Mouse (Mus musculus) induced T-regulatory cell, adult 2 months (primary cell): Measurements from ENCODE around the gene Rsph9.

Experiments
- DNase-seq: peaks from one replicate; pipeline ENCODE4 v3.0.0-alpha.2; 2012; ENCODE audit warnings: low read depth

The Rsph9 gene

DNA sequence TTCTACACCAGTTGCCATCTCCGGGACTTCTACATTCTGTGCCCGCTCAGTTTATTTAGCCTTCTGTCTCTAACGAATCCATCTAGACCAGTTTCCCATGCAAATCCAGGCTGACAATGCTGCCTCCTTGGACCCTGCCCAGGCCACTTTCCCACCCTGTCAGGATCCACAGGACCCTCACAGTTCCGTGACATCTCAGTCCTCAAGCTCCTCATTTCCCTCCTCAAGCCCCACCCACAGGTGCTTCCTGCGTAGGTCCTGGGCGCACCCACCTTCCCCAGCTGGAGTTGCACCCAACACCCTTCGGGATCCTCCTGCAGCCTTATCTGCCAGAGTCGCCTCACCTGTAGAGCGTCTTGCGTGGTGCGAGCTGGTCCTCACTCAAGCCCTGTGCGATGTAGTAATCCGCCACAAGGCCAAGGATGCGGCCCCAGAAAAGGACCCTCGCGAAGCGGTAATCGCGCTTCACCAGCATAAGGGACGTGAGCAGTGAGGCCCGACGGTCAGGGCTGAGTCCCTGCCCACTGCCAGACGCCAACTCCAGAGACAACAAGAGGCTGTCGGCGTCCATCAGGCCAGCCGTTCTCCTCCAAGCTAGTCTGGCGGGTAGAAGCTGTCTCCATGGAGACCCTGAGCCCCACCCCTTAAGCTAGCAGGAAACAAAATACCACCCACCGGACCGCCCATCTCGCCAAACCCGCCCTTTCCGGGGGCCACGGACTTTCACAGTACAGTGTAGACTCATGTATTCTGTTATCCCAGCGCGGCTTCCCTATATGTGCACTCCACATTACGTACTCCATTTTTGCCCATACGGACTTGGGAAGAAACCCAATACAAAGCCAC, at the start of gene Rsph9:
Gene Rsph9, minus strand, starts transcription at position 639 of the 846 bp plus-strand sequence.
- DNase-seq: peak; percentile 88

DNA sequence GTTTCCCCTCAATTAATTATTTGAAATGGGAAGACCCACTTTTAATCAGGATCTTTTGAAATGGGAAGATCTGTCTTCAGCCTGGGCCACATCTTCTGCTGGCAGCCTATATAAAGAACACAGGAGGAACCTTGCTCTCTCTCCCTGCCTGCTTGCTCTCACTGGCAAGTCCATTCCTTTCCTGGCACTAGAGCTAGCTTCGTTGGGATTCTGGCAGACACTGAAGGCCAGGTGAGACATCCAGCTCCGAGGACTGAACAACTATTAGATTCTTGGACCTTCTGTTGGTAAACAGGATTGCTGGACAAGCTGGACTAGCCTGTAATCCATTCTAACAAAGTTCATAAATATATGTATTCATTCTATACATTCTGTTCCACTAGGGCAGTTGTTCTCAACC, 44.8 kb upstream of the Rsph9 start:
- no peak for DNase-seq

DNA sequence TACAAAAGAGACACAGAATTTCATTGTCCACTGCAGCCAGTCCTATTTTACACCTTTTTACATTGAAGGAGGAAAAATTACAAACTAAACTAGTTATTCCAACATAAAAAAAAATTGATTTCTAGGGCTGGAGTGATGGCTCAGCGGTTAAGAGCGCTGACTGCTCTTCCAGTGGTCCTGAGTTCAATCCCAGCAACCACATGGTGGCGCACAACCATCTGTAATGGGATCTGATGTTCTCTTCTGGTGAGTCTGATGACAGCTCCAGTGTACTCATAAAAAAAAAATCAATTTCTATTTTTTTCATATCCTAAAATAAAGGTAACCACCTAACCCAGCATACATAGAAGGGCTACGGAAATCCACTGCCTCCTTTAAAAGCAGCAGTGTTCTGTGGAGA, 38.3 kb upstream of the Rsph9 start:
- no peak for DNase-seq

DNA sequence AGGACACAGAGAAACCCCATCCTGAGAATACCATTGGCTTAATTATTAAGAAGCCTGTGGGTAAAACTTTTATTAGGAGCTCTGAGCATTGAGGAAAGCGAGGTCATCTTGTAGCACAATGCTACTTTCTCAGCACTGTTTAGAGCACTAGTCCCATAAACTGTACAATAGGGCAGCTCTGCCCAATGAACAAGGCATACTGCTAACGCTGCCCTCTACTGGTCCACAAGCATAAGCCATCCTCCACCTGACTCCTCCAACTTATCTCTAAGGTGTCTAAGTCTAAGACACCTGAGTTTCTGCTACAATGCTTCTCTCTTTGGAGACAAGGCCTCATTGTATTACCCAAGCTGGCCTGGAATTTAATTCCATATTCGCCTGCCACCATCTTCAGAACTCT, 26.5 kb upstream of the Rsph9 start:
- peak; percentile 75 for DNase-seq

DNA sequence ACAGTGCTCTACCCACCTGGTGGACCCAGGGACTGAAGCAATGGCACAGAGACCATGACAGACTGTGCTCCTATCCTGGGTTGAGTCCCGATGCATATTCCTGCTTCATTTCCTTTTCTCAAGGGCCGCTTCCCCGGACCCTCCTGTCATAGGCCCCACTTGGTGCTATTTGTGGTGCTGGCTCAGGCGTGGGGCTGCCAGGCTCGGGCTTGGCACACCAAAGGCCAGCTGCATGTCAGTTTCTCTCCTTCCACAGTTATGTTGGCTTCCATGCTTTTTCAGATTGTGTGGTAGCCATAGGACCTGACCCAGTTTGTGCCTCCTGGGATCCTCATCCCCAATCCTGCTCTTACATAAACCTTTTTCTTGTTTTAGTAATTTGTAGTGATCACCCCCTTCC, 24.8 kb upstream of the Rsph9 start:
- DNase-seq: no peak

DNA sequence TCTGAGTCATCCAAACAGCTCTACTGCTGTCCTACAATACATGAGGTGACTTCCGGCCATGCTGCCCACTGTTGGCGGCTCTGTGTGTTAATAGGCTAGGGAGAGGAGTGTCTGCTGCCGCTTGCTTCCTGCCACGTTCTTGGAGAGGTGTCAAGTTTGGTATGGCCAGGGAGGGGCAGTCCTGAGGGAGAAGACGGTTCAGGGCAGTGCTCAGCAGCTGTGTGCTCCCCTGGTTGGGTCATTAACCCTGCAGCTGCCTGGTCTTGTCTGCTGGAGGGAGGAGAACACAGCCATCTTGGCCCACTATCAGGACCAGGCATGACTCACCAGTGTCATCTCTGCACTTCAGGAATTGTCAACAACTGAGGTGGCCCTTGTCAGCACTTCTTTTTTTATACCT, 24.3 kb upstream of the Rsph9 start:
- no peak for DNase-seq

DNA sequence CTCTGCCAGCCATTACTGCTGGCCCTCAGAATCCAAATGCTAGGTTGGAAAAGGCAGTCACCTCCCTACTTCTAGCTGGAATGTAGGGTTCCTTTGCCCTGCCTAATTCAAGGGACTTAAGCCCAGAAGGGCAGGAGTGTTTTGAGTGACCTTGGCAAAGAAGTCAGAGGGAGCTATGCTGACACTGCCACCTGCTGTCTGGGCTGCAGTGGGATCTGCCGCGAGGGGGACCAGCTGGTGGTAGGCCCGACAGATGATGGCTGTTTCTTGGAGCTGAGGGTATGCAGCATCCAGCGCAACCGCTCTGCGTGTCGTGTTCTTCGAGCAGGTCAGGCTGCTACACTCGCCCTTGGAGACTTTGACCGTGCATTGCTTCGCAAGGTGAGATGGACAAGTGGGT, 23.0 kb upstream of the Rsph9 start:
- no peak for DNase-seq

DNA sequence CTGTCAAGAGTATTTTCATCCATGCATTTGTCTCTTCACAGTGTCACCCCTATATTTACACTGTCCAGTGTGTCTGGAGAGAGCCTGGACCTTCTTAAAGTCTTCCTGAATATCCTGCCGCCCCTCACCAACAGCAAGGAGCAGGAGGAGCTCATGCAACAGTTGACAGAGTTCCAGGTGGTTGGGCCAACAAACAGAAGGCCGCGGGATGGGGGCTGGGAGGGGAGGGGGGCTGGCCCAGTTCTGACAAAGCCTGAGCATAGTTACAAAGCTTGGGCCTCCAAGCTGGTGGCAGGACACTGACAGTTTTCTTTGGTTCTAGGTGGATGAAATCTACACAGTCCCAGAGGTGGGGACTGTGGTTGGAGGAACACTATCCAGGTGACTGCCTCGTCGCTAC, 22.3 kb upstream of the Rsph9 start:
- no peak for DNase-seq

DNA sequence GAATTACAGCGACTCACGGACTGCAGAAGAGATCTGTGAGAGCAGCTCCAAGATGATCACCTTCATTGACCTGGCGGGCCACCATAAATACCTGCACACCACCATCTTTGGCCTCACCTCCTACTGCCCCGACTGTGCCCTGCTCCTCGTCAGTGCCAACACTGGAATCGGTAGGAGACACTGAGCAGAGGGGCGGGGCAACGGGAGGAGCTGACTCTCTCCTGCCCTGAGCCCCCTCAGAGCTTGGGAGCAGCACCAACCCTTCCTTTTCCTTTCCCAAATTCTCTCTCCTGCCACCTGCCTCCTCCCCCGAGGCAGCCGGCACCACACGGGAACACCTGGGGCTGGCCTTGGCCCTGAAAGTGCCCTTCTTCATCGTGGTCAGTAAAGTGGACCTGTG, 21.4 kb upstream of the Rsph9 start:
- DNase-seq: no peak

DNA sequence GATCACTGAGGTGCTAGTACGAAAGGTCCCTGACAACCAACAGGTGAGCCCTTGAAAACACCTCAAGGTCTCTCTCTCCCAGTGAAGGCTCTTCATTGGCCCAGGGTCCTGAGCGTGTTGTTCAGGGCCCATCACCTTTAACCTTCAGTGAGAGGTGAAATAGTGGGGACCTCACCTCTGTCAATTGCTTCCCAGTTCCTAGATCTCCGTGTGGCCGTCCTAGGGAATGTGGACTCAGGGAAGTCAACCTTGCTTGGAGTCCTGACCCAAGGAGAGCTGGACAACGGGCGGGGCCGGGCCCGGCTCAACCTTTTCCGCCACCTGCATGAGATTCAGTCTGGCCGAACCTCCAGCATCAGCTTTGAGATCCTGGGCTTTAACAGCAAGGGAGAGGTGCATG, 20.8 kb upstream of the Rsph9 start:
- DNase-seq: no peak

DNA sequence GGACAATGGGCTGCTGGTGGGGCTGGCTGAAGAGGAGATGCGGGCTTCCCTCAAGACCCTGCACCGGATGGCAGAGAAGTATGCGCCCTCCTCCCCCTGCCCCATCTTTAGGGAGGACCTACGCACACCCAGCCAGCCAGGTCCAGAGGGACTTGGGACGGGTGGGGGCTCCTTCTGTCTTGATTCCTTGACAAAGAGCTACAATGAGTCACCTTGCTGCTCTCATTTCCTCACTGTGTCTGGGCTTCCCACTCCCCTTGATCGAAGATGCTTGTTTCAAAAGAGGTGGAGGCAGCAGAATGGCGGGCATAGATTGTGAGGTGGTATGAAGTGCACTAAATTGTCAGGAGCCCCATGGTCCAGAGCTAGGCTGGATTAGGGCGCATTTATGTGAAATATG, 20.3 kb upstream of the Rsph9 start:
- no peak for DNase-seq

DNA sequence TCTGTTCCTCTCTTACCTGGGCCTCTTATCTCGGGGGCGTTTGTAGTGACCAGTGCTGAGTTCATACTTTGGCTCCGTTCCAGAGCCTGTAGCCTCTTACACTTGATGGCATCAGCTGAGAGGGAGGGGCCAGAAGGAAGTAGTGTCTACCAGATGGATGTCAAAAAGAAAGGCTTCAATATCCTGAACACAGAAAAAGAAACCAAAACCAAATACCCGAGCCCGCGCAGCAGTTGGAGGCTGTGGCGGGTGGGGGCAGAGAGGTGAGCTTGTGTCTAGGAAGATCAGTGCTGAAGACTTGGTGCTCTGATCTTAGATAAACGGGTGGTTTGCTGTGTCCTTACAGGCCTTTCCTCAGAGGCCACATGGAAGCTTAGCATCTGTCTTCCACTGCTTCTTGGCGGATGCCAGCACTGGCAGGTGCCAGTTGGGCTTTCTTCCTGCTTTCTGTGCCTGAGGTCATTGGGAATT, 19.0 kb upstream of the Rsph9 start:
- DNase-seq: peak; percentile 92

DNA sequence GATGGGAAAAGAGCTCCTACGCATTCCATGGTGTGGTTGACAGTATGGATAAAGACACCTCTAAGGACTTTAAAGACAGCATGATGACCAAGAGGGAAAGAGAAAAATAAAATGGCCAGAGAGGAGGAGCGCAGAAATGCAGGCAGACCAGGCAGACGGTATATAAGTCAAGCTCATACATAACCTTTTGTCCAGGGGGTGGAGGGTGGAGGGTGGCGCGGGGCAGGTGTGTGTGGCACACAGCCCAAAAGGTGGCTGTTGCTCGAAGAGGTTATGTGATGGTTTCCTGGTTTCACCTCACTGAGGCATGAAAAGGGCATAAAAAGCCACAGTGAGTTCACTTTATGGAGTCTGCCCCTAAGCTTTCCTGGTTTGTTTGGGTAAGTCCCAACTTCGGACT, 18.5 kb upstream of the Rsph9 start:
- DNase-seq: no peak

DNA sequence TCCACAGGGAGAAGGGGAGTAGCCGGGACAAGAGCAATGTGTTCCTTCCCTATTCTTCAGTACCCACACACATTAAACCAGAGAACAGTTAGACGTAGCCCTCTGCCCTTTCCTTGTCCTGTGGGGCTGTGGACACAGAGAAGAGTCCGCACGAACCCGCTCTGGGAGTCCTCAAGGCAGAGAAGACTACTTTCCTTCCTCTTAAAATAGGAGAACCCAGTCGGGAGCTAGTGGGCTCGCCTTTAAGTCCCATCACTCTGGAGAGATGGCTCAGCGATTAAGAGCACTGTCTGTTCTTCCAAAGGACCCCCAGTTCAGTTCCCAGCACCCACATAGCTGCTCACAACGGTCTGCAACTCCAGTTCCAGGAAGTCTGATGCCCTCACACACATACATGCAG, 17.7 kb upstream of the Rsph9 start:
- no peak for DNase-seq

DNA sequence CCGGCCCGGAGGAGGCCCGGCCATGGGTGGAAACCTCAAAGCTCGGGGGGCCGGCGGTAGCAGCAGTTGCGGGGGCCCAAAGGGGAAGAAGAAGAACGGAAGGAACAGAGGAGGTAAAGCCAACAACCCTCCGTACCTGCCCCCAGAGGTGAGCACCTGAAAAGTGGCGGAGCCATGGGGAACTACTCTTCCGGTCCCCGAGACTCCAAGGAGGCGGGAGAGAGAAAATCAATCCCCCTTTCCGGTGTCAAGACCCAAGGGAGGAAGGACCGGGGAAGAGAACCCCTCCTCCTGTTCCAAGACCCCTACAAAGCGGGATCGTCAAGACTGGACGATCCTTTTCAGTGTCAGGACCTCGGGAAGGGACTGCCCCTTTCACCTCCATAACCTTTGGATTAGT, 17.2 kb upstream of the Rsph9 start:
- peak; percentile 70 for DNase-seq

DNA sequence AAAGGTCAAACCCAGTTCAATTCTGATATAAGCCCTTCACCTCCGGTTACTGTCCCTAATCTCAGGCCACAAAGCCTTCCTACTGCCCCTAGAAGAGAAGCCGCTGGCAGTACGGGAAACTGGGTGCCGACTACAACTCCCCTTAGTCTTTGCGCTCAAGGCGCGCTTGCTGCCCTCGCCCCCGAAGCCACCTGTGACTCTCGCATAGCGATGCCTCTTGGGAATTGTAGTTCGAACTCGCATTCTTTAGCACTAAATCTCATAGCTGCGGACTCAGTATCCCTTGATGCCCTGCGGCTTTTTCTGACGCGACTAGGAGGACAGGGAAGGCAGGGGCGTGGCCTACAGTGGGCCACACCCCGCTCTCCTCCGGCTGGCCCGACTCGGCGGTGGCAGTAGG, 16.7 kb upstream of the Rsph9 start, which contains the start of gene Gtpbp2:
Gene Gtpbp2, plus strand, starts transcription at position 347 of the 400 bp plus-strand sequence.
- peak; percentile 99 for DNase-seq

DNA sequence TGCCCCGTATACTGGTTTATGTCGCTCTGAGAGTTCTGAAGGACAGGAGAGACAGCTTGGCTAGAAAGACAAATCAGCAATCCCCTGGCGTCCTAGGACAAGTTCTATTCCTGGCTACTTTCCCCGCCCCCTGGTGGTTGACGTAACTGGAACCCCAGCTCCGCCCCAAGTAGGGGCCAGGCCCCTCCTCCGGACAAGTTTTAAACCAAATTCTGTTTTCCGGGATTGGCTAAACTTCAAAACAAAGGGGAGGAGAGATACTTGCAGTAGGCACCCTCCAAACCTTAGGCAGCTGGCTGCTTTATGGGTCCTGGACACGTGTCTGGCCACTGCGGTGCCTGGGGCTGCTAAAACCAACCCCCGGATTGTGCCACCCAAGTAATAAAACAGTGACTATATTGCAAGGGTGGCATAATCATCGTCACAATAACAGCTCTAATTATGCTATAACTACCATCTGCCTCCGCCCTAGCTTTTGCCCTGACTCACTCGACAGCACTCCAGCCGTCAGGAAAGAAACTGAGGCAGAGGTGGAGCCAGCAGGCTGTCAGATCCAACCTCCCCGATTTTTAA, 16.2 kb upstream of the Rsph9 start:
- peak; percentile 98 for DNase-seq

DNA sequence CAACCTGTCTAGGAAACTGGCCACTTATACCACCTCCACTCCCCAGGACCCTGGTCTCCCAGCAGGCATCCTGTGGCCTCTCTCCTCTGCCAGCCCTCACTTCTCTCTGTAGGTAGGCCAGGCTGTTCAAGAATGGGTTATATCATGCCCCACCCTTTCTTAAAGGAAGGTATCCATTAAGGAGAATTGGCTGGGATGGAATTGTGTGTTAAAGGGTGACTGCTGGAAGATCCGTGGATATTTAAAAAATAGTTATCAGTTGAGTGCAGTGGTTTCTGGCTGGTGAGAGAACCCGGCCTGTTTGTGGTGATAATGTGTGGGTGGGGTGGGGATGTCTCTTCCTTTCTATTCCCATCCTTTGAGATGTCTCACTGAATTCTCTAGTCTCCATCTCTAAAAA, 15.2 kb upstream of the Rsph9 start:
- DNase-seq: peak; percentile 28

DNA sequence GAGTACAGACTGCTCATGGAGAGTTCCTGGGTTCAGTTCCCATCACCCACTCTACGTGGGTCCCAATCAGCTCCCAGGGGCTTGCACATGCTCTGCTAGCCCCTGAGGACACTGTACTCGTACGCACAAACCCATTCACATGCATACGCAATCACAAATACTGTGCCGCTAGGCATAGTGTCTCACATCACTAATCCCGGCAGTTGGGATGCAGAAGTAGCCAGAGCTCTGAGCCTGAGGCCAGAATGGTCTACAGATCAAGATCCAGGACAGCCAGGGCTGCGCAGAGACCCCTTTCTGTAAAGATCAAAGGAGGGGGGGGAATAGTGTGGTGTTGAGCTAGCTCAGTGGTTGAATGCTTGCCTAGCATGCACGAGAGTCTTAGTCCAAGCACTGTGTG, 13.1 kb upstream of the Rsph9 start:
- DNase-seq: no peak

DNA sequence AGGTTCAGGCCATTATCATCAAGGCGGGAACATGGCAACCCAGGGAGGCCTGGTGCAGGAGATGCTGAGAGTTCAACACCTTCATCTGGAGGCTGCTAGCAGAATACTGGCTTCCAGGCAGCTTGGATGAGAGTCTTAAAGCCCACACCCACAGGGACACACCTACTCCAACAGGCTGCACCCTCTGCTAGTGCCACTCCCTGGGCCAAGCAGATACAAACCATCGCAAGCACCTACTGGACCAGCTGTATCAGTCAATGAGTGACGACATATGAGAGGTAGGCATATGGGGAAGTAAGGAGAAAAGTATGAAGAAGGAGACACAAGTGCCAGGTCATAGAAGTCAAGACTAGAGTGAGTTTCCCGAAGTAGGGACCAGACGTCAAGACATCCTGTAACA, 12.7 kb upstream of the Rsph9 start:
- DNase-seq: no peak

DNA sequence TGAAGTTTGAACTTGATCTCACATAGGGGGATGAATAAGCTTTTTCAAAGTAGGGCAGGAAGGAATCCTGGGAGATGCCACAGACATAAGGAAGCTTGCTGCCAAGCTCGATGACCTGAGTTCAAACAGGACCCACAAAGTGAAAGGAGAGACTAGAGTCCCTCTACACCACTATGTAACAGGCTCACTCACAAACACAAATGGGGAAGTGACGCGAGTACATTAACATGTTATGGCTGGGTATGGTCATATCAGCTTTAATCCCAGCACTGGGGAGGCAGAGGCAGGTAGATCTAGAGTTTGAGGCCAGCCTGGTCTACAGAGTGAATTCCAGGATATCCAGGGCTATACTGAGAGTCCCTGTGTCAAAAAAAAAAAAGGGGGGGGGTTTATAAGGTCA, 10.3 kb upstream of the Rsph9 start:
- no peak for DNase-seq

DNA sequence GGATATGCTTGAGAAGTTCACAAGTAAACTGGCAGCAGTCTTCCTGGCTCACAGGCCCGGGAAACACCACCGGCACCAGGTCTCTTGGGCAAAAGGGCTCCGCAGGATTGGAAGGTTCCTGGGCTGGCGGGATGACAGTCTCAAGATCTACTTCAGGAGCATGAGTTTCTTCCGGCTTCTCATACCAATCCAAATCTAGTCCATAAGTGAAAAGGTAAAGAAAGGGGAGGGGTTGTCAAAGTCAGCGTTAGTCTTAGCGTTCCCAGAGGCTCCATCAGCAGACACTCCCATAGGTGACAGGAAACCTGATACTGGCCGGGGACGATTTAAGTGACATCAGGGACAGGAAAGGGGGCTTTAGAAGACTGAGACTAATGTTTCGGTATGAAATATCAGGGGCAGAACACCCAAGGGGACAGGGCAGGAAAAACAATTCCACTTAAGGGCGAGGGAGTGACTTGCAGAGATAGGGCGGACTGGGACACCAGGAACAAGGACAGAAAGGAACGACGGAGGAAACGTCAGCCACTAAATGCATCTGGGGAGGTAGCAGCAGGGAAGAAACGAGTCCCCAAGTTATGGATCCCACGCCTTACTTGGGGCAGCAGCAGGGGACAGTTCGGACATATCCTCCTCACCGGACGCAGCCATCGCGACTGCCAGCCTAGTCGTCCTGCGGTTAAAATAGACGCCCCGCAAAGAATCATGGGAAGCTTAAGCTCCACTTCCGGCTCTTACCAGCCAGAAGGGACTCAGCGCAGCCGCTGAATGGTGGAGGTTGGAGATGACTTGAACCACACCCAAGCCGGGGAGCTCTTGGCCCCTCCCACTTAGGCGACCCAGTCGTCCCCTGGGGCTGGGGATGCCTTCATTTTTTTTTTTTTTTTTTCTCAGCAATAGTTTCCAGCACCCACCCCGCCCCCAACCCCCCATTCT, 9.1 kb upstream of the Rsph9 start, which contains the start of gene Mad2l1bp:
Gene Mad2l1bp, minus strand, starts transcription at position 707 of the 936 bp plus-strand sequence.
- DNase-seq: peak; percentile 96
